Mouse (Mus musculus): ENCODE measurements at regions not wholly inside any gene's neighbourhood (a gene's known extent, or its start where the extent isn't known, plus 50 kb on each side); places are given as distances from the start of the nearest gene placed in this dataset.

DNA sequence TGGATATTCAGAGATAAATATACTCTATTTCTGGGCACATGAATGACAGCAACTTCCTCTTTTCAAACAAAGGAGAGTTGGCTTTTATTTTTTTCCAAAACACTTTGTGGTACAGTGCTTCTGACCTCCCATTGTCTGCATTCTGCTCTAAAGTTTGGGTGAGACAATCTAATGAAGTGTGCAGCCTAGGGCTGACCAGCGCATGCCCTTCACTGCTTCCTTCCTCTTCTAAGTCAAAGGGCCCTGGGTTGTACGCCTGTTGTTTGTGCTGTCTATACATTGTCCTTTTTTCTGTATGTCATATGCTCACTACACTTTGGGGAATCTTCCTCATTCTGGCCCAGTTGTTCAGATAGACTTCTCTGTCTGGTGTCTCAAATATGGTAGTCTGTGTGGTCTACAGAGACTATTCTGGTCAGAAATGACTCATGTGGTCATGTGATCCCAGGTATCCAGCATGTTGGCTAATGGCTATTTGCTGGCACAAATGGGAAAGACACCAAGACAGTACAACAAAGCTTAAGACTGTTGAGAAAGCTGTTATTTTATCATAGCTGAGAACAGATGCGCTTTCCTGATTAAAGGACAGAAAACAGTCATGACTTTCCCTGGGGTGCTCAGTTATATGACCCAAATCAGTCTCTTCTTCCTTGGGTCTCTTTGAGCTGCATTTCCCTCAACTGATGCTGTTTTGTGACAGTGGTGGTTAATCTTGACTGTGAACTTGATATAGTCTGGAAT lies 151.4 kb upstream of the Marcks start:
- WGBS (ENCODE audit: missing documents) = 33% methylated on average over 3 of the region's 3 CpGs
- Histone ChIP-seq H3K4me3 (ENCODE audit: inconsistent target) (no peak overlapping the region), H3K79me2 (ENCODE audit: inconsistent target) (no peaks in the 10 kb centered on the region), H3K36me3 (ENCODE audit: inconsistent target) (no peaks in the 10 kb centered on the region), H3K27ac (peak overlapping the region; percentile 54)

DNA sequence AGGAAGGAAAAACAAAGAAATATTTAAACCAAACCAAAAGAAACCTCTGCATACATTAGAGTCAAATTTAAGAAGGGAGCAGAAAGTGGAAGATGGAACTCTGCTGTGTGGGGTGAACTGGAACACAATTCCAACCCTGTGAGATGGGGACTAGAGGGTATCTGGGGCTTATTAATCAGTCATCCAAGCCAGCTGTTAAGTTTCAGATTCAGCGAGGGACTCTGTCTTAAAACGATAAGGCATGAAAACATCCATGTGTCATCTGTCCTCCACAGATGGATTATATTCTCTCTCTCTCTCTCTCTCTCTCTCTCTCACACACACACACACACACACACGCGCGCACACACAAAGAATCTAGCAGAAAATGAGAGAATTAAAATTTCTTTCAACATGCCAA lies 147.6 kb upstream of the Marcks start:
- Histone ChIP-seq H3K36me3 (ENCODE audit: inconsistent target) (no peaks in the 10 kb centered on the region), H3K4me3 (ENCODE audit: inconsistent target) (no peak overlapping the region), H3K27ac (no peak overlapping the region), H3K79me2 (ENCODE audit: inconsistent target) (no peaks in the 10 kb centered on the region)
- 100% methylated on average over 4 of the region's 5 CpGs for WGBS (ENCODE audit: missing documents)

DNA sequence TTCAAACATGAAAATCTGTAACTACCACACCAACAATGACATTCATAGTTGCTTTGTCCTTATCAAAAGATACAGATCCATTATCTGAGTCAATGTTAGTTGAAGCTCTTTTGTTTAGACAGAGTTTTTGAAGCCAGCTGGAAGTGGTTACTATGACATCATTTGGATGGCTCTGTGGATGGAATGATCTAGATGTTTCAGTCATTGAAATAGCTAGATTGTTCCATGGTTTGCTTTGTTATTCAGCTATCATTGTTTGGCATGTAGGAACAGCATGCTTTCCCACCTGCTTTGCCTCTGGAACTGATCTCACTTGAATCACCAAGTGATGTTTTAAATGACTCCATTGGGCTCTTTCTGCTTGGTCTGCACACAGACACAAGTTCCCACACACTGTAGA lies 144.2 kb upstream of the Marcks start:
- Histone ChIP-seq H3K4me3 (ENCODE audit: inconsistent target) (no peak overlapping the region), H3K27ac (no peak overlapping the region), H3K79me2 (ENCODE audit: inconsistent target) (no peaks in the 10 kb centered on the region), H3K36me3 (ENCODE audit: inconsistent target) (no peaks in the 10 kb centered on the region)

DNA sequence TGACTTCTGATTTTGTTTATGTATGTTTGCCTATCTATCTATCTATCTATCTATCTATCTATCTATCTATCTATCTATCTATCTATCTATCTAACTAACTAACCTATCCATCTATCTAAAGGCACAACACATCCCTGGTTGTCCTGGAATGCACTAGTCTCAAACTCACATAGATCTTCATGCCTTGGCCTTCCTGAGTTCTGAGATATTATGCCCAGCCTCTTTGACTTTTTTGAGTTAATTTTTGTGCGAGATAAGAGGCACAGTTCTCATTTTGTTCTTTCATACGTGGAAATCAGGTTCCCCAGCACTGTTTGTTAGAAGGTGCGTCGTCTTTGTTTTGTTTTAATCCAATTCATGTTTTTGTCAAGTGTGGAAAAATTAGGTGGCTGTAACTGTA lies 142.1 kb upstream of the Marcks start:
- Histone ChIP-seq H3K79me2 (ENCODE audit: inconsistent target) (no peaks in the 10 kb centered on the region), H3K27ac (no peak overlapping the region), H3K4me3 (ENCODE audit: inconsistent target) (no peak overlapping the region), H3K36me3 (ENCODE audit: inconsistent target) (no peaks in the 10 kb centered on the region)
- WGBS (ENCODE audit: missing documents) = 88% methylated on average over 4 of the region's 4 CpGs

DNA sequence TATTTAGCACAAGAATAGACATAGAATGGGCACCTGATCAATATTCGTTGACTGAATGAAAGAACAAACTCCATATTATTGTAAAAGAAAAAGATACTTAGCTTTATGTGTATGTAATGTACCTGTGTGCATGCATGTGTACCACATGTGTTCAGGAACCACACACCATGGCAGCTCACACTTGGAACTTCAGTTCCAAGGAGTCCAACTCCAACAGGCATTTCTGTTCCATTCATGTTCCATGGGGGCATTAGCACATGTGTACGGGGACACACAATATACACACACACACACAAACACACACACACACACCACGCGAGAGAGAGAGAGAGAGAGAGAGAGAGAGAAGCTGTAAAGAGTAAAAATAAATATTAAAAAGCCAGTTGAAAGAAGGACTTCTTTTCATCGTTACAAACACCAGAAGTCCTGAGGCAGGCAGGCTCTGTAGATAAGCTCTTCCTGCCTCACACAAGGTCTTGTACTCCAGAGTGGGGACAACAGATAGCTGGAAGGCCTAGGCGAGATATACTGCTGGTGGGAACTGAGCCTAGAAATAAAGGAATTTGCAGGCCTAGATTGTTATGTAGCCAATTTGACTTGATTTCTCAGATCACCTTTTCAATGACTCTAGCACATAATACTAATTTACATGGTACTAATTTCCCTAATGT lies 141.6 kb upstream of the Marcks start:
- 57% methylated on average over 5 of the region's 6 CpGs for WGBS (ENCODE audit: missing documents)
- Histone ChIP-seq H3K79me2 (ENCODE audit: inconsistent target) (no peaks in the 10 kb centered on the region), H3K4me3 (ENCODE audit: inconsistent target) (no peak overlapping the region), H3K27ac (no peak overlapping the region), H3K36me3 (ENCODE audit: inconsistent target) (no peaks in the 10 kb centered on the region)

DNA sequence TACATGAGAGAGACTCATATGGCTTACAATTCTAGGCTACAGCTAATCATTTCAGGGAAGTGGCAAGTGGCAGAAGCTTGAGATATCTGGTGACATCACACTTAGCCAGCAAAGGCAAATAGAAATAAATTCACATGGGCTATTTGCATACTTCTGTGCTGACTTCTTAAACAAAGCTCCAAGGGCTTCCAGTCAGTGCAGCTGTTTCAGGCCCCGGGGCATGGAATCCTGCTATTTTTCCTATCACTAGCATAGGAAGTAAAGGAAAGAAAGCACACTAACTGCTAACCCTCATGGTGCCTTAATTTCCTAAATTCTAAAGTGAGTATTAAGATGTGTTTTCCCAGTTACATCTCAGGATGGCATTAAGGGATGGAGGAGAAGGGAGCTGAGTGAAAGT lies 140.6 kb upstream of the Marcks start:
- H3K4me3 ChIP-seq (ENCODE audit: inconsistent target) = no peak overlapping the region
- H3K79me2 ChIP-seq (ENCODE audit: inconsistent target) = no peaks in the 10 kb centered on the region
- 87% methylated on average over 1 of the region's 1 CpGs for WGBS (ENCODE audit: missing documents)
- no peaks in the 10 kb centered on the region for H3K36me3 ChIP-seq (ENCODE audit: inconsistent target)
- no peak overlapping the region for H3K27ac ChIP-seq

DNA sequence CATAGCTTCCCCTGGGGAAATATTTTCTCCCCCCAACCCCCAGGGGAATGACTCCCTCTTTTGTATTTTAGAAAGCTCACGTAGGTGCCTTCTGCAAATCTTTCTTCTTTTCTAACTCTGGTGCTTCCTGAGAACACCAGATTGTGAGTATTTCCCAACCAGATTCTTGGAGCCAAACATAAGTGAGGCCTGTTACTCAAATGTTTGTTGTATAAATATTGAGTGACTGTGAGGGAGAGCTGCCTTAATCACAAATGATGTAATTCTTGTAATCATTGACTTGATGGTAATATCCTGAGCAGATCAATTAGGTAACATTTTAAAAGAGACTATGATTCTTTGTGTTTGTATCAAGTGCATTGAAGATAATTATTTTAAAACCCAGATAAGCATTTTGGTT lies 137.1 kb upstream of the Marcks start:
- Histone ChIP-seq H3K4me3 (ENCODE audit: inconsistent target) (no peak overlapping the region), H3K27ac (no peak overlapping the region)

DNA sequence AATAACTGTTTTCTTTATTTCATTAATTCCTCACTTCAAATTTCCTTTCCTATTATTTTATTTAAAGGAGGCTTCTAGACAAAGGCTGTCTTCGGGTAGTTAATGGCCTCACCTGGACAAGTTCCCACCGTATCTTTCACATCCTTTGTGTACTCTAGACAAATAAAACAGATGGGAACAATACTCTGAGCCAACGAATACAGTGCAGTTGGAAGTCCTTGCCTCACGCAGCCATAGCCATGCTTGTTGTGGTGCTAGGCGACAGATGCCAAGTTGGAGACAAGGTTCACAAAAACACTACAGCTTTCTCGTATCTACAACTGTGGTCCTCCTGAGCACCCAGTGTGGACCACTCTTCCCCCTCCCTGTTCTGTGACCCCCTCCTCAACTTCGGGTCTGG lies 136.6 kb upstream of the Marcks start:
- H3K4me3 ChIP-seq (ENCODE audit: inconsistent target) = no peak overlapping the region
- H3K79me2 ChIP-seq (ENCODE audit: inconsistent target) = no peaks in the 10 kb centered on the region
- H3K27ac ChIP-seq = no peak overlapping the region
- 91% methylated on average over 7 of the region's 7 CpGs for WGBS (ENCODE audit: missing documents)
- H3K36me3 ChIP-seq (ENCODE audit: inconsistent target) = no peaks in the 10 kb centered on the region

More for the DNA sequence above, 137.1 kb upstream of the Marcks start:
- Histone ChIP-seq H3K79me2 (ENCODE audit: inconsistent target) (no peaks in the 10 kb centered on the region), H3K36me3 (ENCODE audit: inconsistent target) (no peaks in the 10 kb centered on the region)
- 100% methylated on average over 1 of the region's 1 CpGs for WGBS (ENCODE audit: missing documents)

DNA sequence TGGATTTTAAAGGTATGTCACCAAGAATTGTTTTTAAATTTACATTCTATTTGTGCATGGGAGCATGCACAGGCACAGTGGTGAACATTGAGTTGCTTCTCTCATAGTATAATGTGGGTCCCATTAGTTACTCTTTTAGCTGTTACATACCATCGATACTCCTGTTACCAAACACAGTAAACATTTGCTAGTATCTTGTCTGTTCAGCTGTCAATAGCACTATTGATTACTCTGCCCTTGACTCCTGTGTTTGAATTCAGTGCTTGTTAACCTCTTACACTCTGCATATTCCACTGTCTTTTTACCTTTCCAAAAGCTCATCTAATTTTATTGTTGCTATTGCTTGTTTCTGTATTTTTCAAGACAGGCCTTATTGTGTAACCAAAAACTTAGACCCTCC lies 133.2 kb upstream of the Marcks start:
- Histone ChIP-seq H3K27ac (no peak overlapping the region), H3K79me2 (ENCODE audit: inconsistent target) (no peaks in the 10 kb centered on the region), H3K36me3 (ENCODE audit: inconsistent target) (no peaks in the 10 kb centered on the region), H3K4me3 (ENCODE audit: inconsistent target) (no peak overlapping the region)
- 94% methylated on average over 1 of the region's 1 CpGs for WGBS (ENCODE audit: missing documents)

DNA sequence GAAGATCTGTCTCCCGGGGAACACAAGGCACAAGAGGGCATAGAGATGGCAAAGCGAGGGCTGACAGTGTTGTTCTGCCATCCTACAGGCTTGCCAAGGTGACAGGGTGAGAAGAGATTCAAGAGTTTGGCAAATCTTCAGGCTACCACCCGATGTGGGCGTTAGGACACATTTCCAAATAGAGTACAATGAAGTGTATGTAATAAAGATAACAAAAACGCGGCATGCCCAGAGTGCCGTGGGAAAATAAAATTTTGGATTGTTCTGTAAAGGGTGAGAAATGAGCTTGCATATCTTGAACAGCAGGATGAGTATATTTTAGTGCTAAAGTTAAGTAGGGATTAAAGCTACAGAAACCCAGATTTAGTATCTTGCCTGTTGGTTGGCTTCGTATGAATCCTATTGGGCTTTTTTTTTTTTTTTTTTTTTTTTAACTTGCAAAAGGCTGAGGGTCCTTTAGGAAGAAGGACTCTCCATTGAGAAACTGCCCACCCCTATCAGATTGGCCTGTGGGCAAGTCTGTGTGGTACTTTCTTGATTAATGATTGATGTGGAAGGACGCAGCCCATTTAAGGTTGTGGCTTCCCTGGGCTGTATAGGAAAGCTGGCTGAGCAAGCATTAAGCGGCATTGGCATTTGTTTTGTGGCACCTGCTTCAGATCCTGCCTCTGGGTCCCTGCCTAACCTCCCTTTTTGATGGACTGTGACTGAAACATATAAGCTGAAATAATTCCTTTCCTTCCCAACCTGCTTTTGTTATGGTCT lies 131.7 kb upstream of the Marcks start:
- H3K79me2 ChIP-seq (ENCODE audit: inconsistent target) = no peaks in the 10 kb centered on the region
- H3K36me3 ChIP-seq (ENCODE audit: inconsistent target) = no peaks in the 10 kb centered on the region
- no peak overlapping the region for H3K4me3 ChIP-seq (ENCODE audit: inconsistent target)
- WGBS (ENCODE audit: missing documents) = 96% methylated on average over 10 of the region's 10 CpGs
- no peak overlapping the region for H3K27ac ChIP-seq

DNA sequence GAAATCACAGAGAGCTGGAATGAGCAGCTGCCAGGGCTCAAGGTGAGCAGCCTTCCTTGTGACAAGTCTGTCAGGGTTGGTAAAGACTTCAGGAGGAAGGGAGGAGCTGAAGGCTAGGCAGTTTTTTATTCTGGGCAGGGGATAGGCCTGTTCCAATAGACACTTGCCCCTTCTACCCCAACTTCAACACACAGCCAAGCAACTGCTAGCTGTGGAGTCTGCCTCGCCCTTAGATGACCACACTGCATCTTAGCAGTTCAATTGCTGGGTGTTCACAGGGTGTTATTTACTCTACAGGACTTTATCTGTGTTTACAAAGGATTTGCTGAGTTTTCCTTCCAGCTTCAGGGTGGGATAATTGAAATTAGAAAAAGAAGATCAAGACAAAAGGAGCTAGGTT lies 128.2 kb upstream of the Marcks start:
- Histone ChIP-seq H3K27ac (no peak overlapping the region), H3K4me3 (ENCODE audit: inconsistent target) (no peak overlapping the region), H3K79me2 (ENCODE audit: inconsistent target) (no peaks in the 10 kb centered on the region), H3K36me3 (ENCODE audit: inconsistent target) (no peaks in the 10 kb centered on the region)
- 89% methylated on average over 1 of the region's 1 CpGs for WGBS (ENCODE audit: missing documents)

DNA sequence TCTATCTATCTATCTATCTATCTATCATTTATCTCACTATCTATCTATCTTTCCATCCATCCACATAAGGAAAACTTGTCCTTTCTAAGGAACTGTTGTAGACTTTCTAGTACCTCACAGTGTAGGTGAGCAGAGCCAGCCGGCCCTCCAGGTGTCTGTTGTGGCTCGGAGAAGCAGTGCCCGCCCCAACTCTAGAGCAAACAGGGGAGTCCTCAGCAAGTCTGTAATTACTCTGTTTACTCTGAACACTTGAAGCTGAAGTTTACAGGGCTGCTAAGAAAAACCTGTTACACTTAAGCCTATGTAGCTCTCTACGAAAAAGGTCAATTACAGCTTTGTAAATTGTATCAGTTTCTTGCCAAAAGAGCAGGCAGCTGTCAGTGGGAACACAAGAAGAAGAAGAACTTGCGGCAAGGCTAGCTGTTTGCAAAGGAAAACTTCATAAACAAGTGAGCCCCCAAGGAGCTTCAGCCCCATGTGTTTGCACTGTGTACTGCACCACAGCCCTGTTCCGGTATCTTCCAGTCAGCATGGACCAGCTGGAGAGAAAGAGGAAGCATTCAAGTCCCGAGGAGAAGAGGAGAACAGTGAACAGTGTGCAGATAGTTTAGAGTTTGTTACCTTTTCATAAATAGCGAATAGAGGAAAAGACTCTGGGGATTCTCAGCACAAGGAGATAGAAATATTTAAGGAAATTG lies 122.2 kb upstream of the Marcks start:
- peak overlapping the region; percentile 40 for H3K27ac ChIP-seq

DNA sequence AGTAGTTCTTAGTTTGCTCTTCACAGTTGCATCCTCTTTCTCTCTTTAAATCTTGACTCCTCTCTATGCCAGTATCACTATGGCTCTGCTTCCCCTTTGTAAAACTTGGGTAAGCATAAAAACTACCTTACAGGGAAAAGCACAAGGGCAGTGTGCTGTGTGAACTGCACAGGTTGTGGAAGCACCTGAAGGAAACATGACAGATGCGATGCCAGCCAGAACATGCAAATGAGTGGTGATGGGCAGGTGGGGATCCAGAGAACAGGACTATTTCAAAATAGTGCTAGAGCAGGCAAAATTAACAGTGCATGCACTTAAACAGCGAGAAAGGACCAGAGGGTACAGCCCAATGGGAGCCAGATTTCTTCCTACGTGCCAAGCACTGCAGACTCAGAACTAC lies 120.5 kb upstream of the Marcks start:
- Histone ChIP-seq H3K36me3 (ENCODE audit: inconsistent target) (no peaks in the 10 kb centered on the region), H3K79me2 (ENCODE audit: inconsistent target) (no peaks in the 10 kb centered on the region), H3K27ac (0 out of 2 replicates have a peak overlapping the region, but pooled peaks have one; percentile 0), H3K4me3 (ENCODE audit: inconsistent target) (no peak overlapping the region)
- 94% methylated on average over 3 of the region's 3 CpGs for WGBS (ENCODE audit: missing documents)

More for the DNA sequence above, 122.2 kb upstream of the Marcks start:
- WGBS (ENCODE audit: missing documents) = 52% methylated on average over 8 of the region's 8 CpGs
- H3K36me3 ChIP-seq (ENCODE audit: inconsistent target) = no peaks in the 10 kb centered on the region
- H3K79me2 ChIP-seq (ENCODE audit: inconsistent target) = no peaks in the 10 kb centered on the region
- H3K4me3 ChIP-seq (ENCODE audit: inconsistent target) = no peak overlapping the region

DNA sequence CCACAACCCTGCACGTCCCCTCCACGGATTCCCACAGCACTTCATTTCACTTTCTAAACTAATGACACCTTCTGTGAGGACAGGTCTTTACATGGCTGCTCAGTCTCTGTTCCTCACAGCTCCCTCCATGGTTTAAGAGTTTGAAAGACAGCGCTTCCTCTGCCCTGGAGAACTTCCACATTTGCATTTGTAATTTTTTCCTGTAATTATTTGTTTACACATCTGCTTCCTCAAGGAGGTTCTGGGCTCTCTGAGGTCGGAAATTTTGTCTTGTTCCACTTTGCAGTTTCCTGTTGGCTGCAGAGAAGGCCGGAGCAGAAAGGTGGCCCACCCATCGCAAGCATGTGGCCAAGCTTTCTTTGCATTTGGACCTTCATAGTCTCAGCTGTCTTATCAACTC lies 118.8 kb upstream of the Marcks start:
- WGBS (ENCODE audit: missing documents) = 40% methylated on average over 6 of the region's 6 CpGs
- Histone ChIP-seq H3K27ac (no peak overlapping the region), H3K79me2 (ENCODE audit: inconsistent target) (no peaks in the 10 kb centered on the region), H3K36me3 (ENCODE audit: inconsistent target) (no peaks in the 10 kb centered on the region), H3K4me3 (ENCODE audit: inconsistent target) (no peak overlapping the region)

Data from macrophage (primary cell).